Mouse (Mus musculus): Measurements from ENCODE around the gene Syne1. TPM values are rescaled to one million over a fixed set of nuclear protein-coding genes. Genes with fewer than 3 reads are reported as not detected.

Gene Syne1
- total and polyA plus RNA-seq, 2 experiments = 9.6 to 26.4 TPM

GRCm38 (mm10) chr10:5336394-5336793 lies 214.9 kb downstream of the Syne1 start:
- Histone ChIP-seq H3K4me3 (ENCODE audit: insufficient read depth, low read depth, low read length) (no peak overlapping the region), H3K9ac (ENCODE audit: low read depth, low read length) (no peak overlapping the region), H3K4me1 (ENCODE audit: control insufficient read depth, insufficient read depth, low read length) (no peaks in the 10 kb centered on the region), H3K27ac (replicated peaks; ENCODE audit: insufficient read depth, low read depth, low read length) (no peak overlapping the region), H3K79me2 (ENCODE audit: control insufficient read depth, insufficient read depth, low read length) (no peaks in the 10 kb centered on the region), H3K27me3 (ENCODE audit: control insufficient read depth, insufficient read depth, low read length) (no peaks in the 10 kb centered on the region), H3K36me3 (ENCODE audit: control insufficient read depth, insufficient read depth, low read length) (no peaks in the 10 kb centered on the region)
- TF ChIP-seq CTCF (IDR thresholded peaks at IDR 0.05; ENCODE audit: low read depth, low read length) = no peak
- no peak for TF ChIP-seq POLR2A (IDR thresholded peaks at IDR 0.05; ENCODE audit: extremely low read depth, insufficient read depth, low read length)
- DNase-seq (ENCODE audit: extremely low read depth, low read depth, low spot score) = peak; percentile 5

- Histone ChIP-seq H3K79me2 (ENCODE audit: control insufficient read depth, insufficient read depth, low read length) (no peaks in the 10 kb centered on the region), H3K4me3 (ENCODE audit: insufficient read depth, low read depth, low read length) (no peak overlapping the region), H3K9ac (ENCODE audit: low read depth, low read length) (no peak overlapping the region), H3K4me1 (ENCODE audit: control insufficient read depth, insufficient read depth, low read length) (no peaks in the 10 kb centered on the region), H3K36me3 (ENCODE audit: control insufficient read depth, insufficient read depth, low read length) (peaks cover 2% of the 10 kb centered on the region; the same call in 1 of the 2 replicates), H3K27ac (replicated peaks; ENCODE audit: insufficient read depth, low read depth, low read length) (no peak overlapping the region), H3K27me3 (ENCODE audit: control insufficient read depth, insufficient read depth, low read length) (no peaks in the 10 kb centered on the region)
- no peak for DNase-seq (ENCODE audit: extremely low read depth, low read depth, low spot score)
- WGBS = 96% methylated on average over 5 of the region's 5 CpGs
- TF ChIP-seq CTCF (IDR thresholded peaks at IDR 0.05; ENCODE audit: low read depth, low read length) (no peak), POLR2A (IDR thresholded peaks at IDR 0.05; ENCODE audit: extremely low read depth, insufficient read depth, low read length) (no peak)
Measured at GRCm38 (mm10) chr10:5332801-5333200, 218.5 kb downstream of the Syne1 start.

- Histone ChIP-seq H3K4me3 (ENCODE audit: insufficient read depth, low read depth, low read length) (no peak overlapping the region), H3K27me3 (ENCODE audit: control insufficient read depth, insufficient read depth, low read length) (no peaks in the 10 kb centered on the region), H3K79me2 (ENCODE audit: control insufficient read depth, insufficient read depth, low read length) (no peaks in the 10 kb centered on the region), H3K27ac (replicated peaks; ENCODE audit: insufficient read depth, low read depth, low read length) (no peak overlapping the region), H3K4me1 (ENCODE audit: control insufficient read depth, insufficient read depth, low read length) (no peaks in the 10 kb centered on the region), H3K9ac (ENCODE audit: low read depth, low read length) (no peak overlapping the region), H3K36me3 (ENCODE audit: control insufficient read depth, insufficient read depth, low read length) (peaks cover 4% of the 10 kb centered on the region; the same call in 1 of the 2 replicates)
- DNase-seq (ENCODE audit: extremely low read depth, low read depth, low spot score) = no peak
- TF ChIP-seq POLR2A (IDR thresholded peaks at IDR 0.05; ENCODE audit: extremely low read depth, insufficient read depth, low read length) (no peak), CTCF (IDR thresholded peaks at IDR 0.05; ENCODE audit: low read depth, low read length) (no peak)
- 88% methylated on average over 9 of the region's 9 CpGs for WGBS
Measured at GRCm38 (mm10) chr10:5326716-5327115, 224.6 kb downstream of the Syne1 start.

- Histone ChIP-seq H3K27me3 (ENCODE audit: control insufficient read depth, insufficient read depth, low read length) (no peaks in the 10 kb centered on the region), H3K4me1 (ENCODE audit: control insufficient read depth, insufficient read depth, low read length) (no peaks in the 10 kb centered on the region), H3K79me2 (ENCODE audit: control insufficient read depth, insufficient read depth, low read length) (no peaks in the 10 kb centered on the region), H3K4me3 (ENCODE audit: insufficient read depth, low read depth, low read length) (no peak overlapping the region), H3K9ac (ENCODE audit: low read depth, low read length) (no peak overlapping the region), H3K27ac (replicated peaks; ENCODE audit: insufficient read depth, low read depth, low read length) (no peak overlapping the region), H3K36me3 (ENCODE audit: control insufficient read depth, insufficient read depth, low read length) (peaks cover 2% of the 10 kb centered on the region; the same call in 1 of the 2 replicates)
- TF ChIP-seq POLR2A (IDR thresholded peaks at IDR 0.05; ENCODE audit: extremely low read depth, insufficient read depth, low read length) = no peak
- no peak for TF ChIP-seq CTCF (IDR thresholded peaks at IDR 0.05; ENCODE audit: low read depth, low read length)
- WGBS = 93% methylated on average over 11 of the region's 11 CpGs
- no peak for DNase-seq (ENCODE audit: extremely low read depth, low read depth, low spot score)
Measured at GRCm38 (mm10) chr10:5323741-5324395, 227.4 kb downstream of the Syne1 start.

- DNase-seq (ENCODE audit: extremely low read depth, low read depth, low spot score) = no peak
- WGBS = 66% methylated on average over 7 of the region's 7 CpGs
Measured at GRCm38 (mm10) chr10:5322562-5322961, 228.7 kb downstream of the Syne1 start.

GRCm38 (mm10) chr10:5317602-5318001 lies 233.7 kb downstream of the Syne1 start:
- H3K9ac ChIP-seq (ENCODE audit: low read depth, low read length) = no peak overlapping the region
- H3K27ac ChIP-seq (replicated peaks; ENCODE audit: insufficient read depth, low read depth, low read length) = no peak overlapping the region
- H3K79me2 ChIP-seq (ENCODE audit: control insufficient read depth, insufficient read depth, low read length) = no peaks in the 10 kb centered on the region
- TF ChIP-seq CTCF (IDR thresholded peaks at IDR 0.05; ENCODE audit: low read depth, low read length) (peak; percentile 94), POLR2A (IDR thresholded peaks at IDR 0.05; ENCODE audit: extremely low read depth, insufficient read depth, low read length) (no peak)
- H3K4me3 ChIP-seq (ENCODE audit: insufficient read depth, low read depth, low read length) = no peak overlapping the region
- 9% methylated on average over 6 of the region's 6 CpGs for WGBS
- peaks cover 4% of the 10 kb centered on the region; the same call in 1 of the 2 replicates for H3K36me3 ChIP-seq (ENCODE audit: control insufficient read depth, insufficient read depth, low read length)
- H3K4me1 ChIP-seq (ENCODE audit: control insufficient read depth, insufficient read depth, low read length) = no peaks in the 10 kb centered on the region
- DNase-seq (ENCODE audit: extremely low read depth, low read depth, low spot score) = peak; percentile 65
- no peaks in the 10 kb centered on the region for H3K27me3 ChIP-seq (ENCODE audit: control insufficient read depth, insufficient read depth, low read length)

More at GRCm38 (mm10) chr10:5322562-5322961, 228.7 kb downstream of the Syne1 start:
- Histone ChIP-seq H3K27me3 (ENCODE audit: control insufficient read depth, insufficient read depth, low read length) (no peaks in the 10 kb centered on the region), H3K36me3 (ENCODE audit: control insufficient read depth, insufficient read depth, low read length) (peaks cover 2% of the 10 kb centered on the region; the same call in 1 of the 2 replicates), H3K79me2 (ENCODE audit: control insufficient read depth, insufficient read depth, low read length) (no peaks in the 10 kb centered on the region), H3K27ac (replicated peaks; ENCODE audit: insufficient read depth, low read depth, low read length) (no peak overlapping the region), H3K4me3 (ENCODE audit: insufficient read depth, low read depth, low read length) (no peak overlapping the region), H3K9ac (ENCODE audit: low read depth, low read length) (no peak overlapping the region), H3K4me1 (ENCODE audit: control insufficient read depth, insufficient read depth, low read length) (no peaks in the 10 kb centered on the region)
- TF ChIP-seq CTCF (IDR thresholded peaks at IDR 0.05; ENCODE audit: low read depth, low read length) (no peak), POLR2A (IDR thresholded peaks at IDR 0.05; ENCODE audit: extremely low read depth, insufficient read depth, low read length) (no peak)

Measured in liver, adult 2 months (tissue).